Mouse (Mus musculus) CD4-positive helper T cell, adult 2 months (primary cell): Measurements from ENCODE around the gene Bnip2.
A peak's percentile ranks its signal among the peaks of the same experiment; 100 is the strongest.
"Not testable (repeated sequence)": the region's sequence is repeated elsewhere in the genome, so short reads cannot be mapped to it uniquely, and the experiment has no call there.

Experiments
- DNase-seq: peaks from one replicate; pipeline ENCODE4 v3.0.0-alpha.2; 2012; ENCODE audit warnings: low read depth, missing footprints, low spot score

The Bnip2 gene

DNA sequence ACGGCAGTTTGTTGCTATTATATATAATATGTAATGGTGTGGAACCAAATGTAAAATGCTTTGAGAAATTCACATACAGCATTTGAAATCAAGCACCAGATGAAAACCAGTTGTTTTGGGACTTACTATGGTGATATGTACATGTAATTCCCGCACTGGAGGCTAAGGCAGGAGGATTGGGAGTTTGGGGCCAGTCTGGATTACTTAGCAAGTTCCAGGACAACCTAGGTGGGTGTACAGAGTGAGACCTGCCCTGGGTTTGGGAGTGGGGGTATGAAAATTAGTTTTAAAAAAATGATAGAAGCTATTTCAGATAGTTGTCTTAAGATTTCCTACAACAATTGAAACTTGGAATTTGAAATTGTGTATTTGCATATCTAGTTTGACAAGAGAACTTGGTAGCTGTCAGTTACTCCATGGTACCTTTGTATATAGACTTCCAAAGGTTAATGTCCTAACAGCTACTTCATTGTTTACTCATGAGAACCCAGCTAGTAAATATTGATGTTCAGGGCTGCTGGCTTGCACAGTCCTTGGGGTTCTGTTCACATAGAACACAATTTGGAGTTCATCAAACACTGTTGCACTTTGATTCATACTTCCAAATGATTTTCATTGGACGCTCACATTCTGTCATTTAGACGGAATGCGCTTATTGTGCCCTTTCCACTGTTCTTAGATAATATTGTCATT is 21.7 kb downstream of the Bnip2 start:
- no peak for DNase-seq

DNA sequence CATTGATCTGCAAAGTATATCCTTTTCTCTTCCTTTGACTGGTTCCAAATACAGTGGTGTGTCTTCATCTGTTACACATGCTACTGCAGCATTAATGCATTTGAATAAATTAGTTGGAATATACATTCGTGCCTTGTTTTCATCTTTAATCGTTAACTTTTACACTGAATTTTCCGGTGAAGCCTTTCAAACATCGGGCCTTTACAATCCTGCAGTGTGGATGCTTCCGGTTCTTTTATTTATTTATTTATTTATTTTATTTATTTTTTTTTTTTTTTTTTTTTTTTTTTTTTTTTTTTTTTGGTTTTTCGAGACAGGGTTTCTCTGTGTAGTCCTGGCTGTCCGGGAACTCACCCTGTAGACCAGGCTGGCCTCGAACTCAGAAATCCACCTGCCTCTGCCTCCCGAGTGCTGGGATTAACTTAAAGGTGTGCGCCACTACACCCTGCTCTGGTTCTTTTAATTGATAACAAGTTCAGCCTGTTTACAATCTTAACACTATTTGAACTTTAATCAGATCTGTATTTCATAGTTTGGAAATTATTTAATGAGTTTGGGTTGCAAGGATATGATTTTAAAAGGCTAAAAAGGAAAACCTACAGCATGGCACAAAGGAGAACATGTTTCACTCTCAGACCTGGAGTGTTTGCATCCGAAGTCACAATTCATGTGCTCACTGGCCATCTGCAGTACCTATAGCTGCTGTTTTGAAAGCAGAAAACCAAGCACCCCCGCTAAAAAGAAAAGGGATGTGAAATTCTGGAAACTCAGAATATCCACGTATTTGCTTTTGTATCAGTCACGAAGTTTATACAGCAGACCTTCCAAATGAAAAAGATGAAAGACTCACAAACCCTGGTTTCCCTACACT is 22.5 kb downstream of the Bnip2 start:
- DNase-seq, result no peak

DNA sequence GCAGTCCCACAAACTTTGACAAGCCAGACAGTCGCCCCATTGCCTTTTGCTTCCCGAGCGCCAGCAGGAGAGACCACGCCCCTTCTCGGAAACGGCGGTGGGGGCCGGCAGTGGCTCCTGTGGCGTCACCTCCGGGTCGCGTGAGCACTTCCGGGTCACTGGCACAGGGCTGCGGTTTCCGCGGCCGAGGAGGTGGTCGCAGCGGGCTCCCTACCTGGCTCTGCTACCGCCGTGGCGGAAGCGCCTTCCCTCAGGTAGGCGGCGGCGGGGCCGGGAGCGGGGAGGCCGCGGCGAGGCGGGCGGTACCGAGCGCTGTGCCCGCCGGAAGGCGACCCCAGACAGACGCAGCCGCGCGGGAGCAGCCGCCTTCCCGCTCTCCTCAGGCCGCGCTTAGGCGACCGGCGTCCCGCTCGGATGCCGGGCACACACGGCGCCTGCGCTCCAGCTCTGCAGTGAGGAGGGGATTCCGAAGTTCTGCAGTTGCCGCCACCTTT is 23.2 kb downstream of the Bnip2 start, which contains the start of gene Gtf2a2:
Gene Gtf2a2 (plus strand): TSS at position 143 of the 494 bp plus-strand sequence.
- DNase-seq, result peak; percentile 93

DNA sequence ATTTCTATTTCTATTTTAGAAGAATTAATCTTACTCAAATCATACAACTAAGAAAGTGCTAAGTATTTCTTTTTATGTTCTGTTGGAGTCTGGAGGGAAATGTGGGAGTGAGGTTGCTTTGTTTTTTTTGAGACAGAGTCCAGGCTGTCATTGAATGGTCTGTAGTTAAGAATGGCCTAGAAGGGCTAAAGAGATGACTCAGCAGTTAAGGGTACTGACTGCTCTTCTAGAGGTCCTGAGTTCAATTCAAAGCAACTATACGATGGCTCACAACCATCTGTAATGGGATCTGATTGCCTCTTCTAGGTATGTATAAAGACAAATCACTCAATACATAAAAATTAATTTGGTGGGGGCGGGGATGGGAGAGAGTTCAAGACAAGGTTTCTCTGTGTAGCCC is 26.4 kb downstream of the Bnip2 start:
- no peak for DNase-seq

DNA sequence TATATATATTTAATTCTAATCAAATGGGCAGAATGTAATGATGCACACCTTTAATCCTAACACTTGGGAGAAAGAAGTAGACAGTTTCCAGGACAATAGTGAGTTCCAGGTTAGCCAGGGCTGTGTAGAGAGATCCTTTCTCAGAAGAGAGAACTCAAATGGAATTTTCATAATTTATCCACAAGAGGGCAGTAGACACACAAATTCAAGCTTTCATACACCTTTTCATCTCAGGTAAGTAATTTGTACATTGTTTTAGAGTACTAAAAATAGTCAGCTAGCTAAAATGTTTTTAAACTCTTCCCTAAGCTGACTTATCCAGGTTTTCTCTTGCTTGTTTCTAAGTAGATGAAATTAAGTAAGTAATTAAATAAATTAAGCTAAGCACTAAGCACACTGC is 29.6 kb downstream of the Bnip2 start:
- peak; percentile 55 for DNase-seq

DNA sequence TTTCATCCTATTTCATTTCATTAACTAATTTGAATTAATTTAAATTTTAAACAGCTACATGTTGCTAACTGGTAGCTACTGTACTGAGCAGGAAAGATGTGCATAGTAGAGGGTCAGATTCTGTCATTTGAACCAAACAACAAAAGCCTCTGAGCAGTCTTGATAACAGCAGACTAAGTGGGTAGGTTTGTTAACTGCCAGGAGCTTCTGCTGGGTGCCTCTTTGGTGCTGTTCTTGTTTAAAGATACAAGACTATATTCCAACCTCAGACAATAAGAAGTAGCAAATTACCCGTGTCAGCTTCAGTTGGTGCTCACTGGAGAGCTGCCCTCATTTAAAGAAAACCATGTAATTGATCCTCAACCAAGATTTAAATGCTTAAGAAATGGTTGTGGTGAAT is 32.3 kb downstream of the Bnip2 start:
- DNase-seq, result no peak

DNA sequence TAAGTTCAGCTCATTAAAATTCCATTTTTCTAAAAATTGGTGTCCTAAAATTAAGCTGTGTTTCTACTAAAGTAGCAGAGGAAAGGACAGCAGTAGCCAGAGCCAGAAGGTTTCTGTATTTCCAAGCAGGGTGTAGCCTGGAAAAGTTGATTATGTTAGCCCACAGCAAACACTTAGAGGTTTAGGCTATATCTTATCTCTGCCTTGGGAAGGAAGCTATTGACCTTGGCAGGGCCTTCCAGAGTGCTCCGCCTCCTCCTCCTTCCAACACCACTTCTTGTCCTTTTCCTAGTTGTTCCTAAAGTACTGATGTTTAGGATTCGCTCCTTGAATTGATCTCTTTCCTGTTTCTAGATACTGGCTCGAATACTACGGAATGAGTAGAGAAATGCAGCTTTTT is 32.8 kb downstream of the Bnip2 start:
- DNase-seq, result no peak

DNA sequence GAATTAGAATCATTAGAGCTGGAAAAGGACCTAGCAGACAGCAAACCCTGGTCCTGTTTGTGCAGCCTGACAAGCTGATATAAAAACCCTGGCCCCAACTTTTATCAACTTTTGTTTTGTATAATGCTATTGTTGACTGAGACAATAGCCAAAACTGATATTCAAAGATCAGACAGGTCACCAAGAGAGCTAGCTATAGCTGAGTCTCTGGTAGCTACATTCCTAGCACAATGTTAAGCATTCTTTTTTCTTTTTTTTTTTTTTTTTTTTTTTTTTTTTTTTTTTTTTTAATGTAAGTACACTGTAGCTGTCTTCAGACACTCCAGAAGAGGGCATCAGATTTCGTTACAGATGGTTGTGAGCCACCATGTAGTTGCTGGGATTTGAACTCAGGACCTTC is 34.3 kb downstream of the Bnip2 start:
- DNase-seq, result not testable (repeated sequence)

DNA sequence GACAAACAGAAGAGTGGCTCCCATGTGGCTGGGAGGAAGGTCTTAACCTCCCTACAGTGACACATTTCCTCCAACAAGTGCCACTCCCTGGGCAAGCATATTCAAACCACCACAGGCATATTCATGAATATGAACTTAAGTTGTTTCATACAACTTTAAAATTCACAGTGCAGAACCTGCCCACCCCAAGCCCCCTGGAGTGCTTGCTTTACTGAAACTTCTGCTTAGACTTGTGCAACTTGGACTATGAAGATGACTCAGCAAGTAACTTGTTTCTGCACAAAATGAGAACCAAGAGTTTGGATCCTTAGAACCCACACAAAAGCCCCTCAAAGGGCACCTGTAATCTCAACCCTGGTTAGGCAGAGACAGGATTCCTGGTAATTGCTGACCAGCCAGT is 35.4 kb downstream of the Bnip2 start:
- no peak for DNase-seq

DNA sequence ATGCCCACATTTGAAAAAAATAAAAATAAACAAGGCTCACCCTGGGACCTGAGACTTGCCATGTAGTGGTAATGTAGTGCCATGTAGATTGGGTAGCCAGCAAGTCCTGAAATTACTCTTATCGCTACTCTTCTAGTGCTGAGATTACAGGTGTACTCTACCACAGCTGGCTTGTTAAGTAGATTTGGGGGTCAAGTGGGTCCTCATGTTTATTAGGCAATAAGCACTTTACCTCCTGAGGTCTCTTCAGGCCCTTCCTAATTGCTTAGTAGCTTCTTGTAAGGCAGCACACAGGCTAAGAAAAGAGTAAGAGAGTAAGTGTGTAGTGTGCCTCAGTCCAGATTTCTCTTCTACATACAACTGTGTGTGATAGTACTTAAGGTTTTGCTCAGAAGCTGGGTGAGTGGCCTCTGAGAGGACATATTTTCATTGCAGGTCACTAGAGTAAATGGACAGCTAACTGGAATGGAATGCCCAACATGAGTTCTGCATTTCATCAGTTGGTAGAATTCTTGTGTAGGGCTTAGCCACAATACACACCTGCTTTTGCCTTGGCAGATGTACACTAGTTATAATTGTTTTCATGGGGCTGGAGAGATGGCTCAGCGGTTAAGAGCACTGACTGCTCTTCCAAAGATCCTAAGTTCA is 36.2 kb downstream of the Bnip2 start:
- DNase-seq, result no peak

DNA sequence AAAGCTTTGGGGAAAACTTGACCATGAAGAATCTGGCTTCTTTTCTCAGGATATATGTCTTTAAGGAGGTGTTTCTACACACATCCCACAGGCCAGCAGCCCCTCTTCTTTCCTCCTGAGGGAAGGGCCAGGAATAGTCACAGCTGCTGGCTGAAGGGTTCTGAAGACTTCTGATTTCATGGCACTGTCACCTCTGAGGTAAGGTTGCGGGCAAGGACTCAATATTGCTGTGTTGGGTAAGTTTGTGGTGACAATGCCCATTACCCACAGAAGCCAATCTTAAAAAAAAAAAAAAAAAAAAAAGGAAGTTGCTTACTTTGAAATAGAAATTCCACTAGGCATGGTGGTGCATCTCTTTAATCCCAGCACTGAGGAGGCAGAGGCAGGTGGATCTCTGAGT is 42.9 kb downstream of the Bnip2 start:
- no peak for DNase-seq

DNA sequence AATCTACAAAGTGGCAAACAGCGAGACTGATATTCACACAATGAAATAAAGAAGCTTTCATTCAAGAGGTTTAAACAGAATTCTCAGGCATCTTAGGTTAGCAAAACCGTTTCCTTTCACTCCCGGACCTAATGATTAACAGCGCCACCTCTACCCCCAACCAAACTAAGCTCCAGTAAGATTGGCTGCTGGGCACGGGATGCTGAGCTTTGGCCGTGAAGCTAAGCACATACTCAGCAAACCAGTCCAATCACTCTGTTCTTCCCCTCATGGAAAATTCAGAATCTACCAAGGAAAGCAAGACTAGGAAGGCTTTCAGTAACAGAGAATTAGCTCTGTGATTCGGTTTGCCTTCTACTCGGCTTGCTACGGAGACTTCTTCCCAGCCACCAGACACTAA is 43.8 kb downstream of the Bnip2 start:
- no peak for DNase-seq

DNA sequence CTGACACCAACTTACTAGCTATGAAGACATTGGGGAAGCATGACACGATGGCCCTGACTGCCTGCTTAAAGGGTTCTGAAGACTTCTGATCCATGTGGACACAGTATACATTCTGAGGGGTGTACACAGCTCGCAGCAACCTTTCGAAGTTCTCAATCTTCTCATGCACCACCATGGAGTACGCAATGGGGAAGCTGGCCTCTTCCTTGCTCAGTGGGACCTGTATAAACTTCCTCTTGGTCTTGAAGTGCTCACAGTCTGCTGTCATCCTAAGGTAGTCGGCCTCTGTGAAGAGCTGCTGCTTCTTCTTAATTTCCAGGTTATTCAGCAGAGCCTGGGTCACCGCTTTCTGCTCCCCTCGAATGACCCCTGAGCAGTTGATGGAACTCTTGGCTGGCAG is 45.4 kb downstream of the Bnip2 start:
- DNase-seq, result no peak

DNA sequence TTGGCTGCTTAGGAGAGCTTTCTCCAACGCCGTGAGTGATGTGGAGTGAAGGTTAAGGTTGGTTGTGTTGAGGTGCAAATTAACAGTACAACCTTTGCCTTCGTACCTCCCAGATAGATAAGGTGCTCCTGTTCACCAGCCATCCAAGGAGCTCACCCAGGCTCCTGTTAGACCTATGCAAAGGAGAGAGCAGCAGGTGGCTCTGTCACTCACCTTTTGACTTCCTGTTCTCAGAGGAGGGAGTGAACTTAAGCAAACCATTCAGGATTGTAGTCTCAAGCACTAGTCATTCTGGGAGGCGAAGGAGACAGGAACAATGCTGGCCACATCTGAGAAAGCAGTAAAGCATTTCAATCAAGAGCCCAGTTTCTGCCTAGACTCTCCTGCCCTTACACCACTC is 47.4 kb downstream of the Bnip2 start:
- peak; percentile 7 for DNase-seq

DNA sequence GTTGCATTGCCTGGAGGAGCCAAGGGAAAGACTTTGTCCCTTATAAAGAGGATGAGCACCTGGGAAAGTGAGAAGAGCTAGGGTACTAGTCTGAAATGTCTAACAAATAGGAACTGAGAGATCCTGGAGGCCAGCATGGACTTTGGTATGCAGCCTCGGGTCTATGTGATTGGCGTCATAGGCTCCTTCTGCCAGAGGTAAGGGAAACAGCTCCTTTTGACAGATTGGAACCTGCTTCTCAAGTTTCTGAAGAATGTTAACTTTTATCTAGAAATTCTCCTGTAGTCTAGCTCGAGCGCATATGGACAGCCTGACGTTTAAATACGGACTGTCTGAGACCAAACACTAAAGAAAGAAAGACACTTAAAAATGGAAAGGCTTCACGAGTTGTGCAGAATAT is 48.7 kb downstream of the Bnip2 start, which contains the start of gene Gcnt3:
Gene Gcnt3 (minus strand): TSS at position 101 of the 400 bp plus-strand sequence.
- no peak for DNase-seq

DNA sequence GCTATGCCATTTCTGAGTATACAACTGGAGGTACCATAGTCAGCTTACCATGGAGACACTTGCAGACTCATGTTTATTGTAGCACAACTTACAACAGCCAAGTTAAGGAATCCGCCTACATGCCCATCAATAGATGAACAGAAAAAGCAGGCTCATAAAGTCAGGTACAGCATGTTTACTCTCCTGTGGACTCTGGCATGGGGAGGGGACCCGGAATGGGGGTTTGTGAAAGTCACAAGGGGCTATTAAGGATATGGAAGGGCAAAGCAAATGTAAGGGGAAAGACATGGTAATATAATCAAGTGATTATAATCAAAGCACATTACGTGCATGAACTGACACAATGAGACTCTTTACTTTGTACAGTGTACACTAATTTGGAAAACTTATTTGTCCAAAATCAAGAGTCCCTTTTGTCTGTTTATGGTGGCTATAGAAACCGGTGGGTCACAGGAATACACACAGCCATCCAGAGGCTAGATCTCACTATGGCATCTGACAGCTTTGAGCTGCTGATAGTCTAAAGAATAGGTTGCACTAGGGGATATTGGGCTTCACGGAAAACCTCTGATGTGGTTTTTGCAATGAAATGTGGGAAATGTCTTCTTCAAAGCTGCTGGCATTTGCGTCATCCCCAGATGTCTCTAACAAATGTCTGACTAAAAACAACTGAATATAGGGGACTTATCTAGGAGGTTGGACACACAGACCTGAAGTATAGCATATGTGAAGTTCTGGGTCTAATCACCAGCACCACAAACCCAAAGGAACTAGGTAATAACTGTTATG is 50.5 kb downstream of the Bnip2 start:
- DNase-seq, result peak; percentile 72

DNA sequence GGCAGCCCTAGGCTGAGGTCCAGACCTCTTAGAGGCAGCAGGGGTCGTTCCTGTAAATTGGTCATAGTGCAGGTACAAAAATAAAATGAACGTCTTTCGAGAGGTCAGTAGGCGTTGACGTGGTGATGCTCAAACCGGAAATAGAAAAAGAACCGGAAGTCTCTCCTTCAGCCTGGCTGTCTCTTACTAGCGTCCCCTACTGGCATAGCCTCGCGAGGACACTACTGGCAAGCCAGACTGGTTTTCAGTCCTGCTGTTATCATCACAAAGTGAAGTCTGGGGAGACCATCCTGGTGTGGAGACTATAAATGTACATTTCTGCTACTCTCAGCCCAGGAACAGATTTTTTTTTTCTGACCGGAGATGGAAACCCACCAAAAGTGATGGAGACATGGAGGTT is 51.3 kb downstream of the Bnip2 start:
- no peak for DNase-seq

DNA sequence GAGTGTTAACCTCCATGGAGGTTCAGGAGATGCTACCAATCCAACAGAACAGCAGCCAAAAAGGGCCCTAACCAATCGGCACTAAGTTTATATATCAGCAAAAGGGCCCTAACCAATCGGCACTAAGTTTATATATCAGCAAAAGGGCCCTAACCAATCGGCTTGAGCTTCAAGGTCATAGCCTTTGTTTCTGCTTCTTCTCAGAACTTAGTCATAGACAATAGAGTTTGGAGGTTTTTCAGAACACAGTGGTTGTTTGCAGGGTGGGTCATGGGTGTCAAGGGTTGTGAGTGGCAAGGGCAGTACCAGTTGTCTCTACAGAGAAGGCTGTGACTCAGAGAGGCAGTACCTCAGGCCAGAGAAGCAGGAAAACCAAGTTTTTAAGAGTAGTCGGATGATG is 52.9 kb downstream of the Bnip2 start:
- no peak for DNase-seq

DNA sequence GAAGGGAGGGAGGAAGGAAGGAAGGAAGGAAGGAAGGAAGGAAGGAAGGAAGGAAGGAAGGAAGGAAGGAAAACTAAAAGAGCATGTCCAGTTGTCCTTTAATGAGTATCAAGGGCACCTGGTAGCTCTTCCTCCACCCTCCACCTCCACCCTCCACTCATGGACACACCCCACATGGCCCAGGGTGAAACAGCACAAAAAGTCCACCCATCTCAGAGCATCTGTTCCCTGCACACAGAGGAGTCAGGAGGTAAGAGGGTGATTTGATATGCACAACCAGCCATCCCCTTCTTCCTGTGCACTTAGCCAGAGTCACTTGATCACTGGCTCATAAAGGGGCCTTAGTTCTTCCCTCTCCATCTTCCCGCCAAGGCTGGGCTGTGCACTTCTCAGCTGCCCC is 53.7 kb downstream of the Bnip2 start:
- no peak for DNase-seq

DNA sequence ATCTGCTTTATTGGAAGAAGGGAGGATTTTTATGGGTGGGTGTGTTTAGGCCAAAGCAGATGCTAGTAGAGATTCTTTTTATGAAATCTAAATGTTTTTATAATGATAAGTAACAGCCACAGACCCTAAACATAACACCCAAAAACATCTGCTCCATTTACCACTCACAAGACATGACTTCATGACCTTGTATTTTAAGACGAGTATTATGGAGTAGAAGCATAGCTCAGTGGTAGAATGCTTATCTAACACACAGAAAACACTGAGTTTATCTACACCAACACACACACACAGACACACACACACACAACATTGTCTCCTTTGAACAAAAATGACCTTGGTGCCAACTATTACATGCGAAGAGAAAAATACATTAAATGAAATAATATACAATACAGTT is 55.6 kb downstream of the Bnip2 start:
- no peak for DNase-seq

DNA sequence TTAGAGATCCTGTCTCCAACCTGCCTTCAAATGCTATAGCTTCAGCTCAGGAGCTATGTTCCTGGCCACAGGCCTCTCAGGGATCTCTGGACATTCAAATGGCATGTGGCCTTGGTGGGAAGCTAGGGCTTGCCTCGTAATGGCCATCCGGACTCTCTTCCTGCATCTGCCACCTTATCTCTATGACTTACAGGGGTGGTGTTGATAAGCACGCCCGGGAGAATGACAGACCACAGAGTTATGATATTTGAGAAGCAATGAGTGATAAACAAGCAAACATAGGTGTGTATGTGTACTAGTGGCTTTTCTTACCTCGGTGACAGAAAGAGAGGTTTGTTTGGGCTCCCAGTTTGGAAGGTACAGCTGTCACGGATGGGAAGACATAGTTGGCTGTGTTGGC is 57.0 kb downstream of the Bnip2 start:
- DNase-seq, result no peak

DNA sequence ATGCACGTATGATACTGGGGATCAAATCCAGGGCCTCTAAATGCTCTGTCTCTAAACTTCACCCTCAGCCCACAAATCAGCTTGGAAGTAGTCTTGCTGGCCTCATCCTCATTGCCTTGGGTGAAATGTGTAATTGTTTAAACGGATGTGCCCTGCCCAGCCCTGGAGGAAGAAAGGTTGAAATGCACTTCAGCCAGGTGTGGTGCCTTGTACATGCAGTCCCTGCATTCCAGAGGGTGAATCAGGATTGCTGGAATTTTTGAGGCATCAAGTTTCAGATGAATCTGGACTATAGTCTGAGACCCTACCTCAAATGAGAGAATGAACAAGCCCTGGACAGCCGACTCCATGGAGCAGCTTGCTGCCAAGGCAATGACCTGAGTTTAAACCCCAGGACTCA is 58.6 kb downstream of the Bnip2 start:
- DNase-seq, result no peak
